Mouse (Mus musculus) kidney, adult 2 months (tissue): ENCODE results near the gene Gm21981. TPM values are rescaled to one million over a fixed set of nuclear protein-coding genes. Genes with fewer than 3 reads are reported as not detected.

ENCODE experiments used
- DNase-seq: peaks from one replicate; pipeline ENCODE4 v3.0.0; 2021
- H3K27ac ChIP-seq: fragments of 200-500 bp; 2 replicates; pipeline ENCODE4 v1.5.1; 2012; ENCODE audit warnings: low read depth, low read length, control low read depth, inconsistent platforms; ENCODE audit not compliant: insufficient read depth
- H3K27me3 ChIP-seq: fragments of 200-500 bp; replicated peaks from 2 replicates; pipeline ENCODE4 v1.6.1; 2012; ENCODE audit warnings: mild to moderate bottlenecking, moderate library complexity, low read length, inconsistent platforms; ENCODE audit not compliant: control insufficient read depth, insufficient read depth
- H3K36me3 ChIP-seq: fragments of 200-500 bp; 2 replicates; pipeline ENCODE4 v1.6.1; 2012; ENCODE audit warnings: mild to moderate bottlenecking, moderate library complexity, low read length, inconsistent platforms; ENCODE audit not compliant: control insufficient read depth, insufficient read depth
- H3K4me1 ChIP-seq: fragments of 200-500 bp; 2 replicates; pipeline ENCODE4 v1.6.1; 2011; ENCODE audit warnings: low read length; ENCODE audit not compliant: control insufficient read depth, insufficient read depth
- H3K4me3 ChIP-seq: fragments of 200-500 bp; 2 replicates; pipeline ENCODE4 v1.5.1; 2011; ENCODE audit warnings: mild to moderate bottlenecking, low read depth, low read length, control low read depth; ENCODE audit not compliant: insufficient read depth
- CTCF ChIP-seq: fragments of 200-500 bp; conservative IDR thresholded peaks from 2 replicates; pipeline ENCODE4 v1.5.1; 2011; ENCODE audit warnings: low read depth, mild to moderate bottlenecking, control low read depth, low read length, moderate library complexity, mixed read lengths; ENCODE audit not compliant: insufficient read depth, insufficient read length
- POLR2A ChIP-seq: fragments of 200-500 bp; IDR thresholded peaks from one replicate; pipeline ENCODE4 v1.6.1; 2011; ENCODE audit warnings: low read depth, low read length, control low read depth
- WGBS: fragments of 180-500 bp; shearing (Covaris S2); methylation state at CpG from one replicate; pipeline ENCODE4 v1.1.7; 2018; 5-methylcytosine and 5-hydroxymethylcytosine counted together
- polyA plus RNA-seq: library from polyadenylated mRNA; depleted of rRNA; stranded (reverse); fragments of >200 nt; gene quantifications from 2 replicates; pipeline ENCODE4 v1.2.3, GENCODE M21; 2012; rRNA removed

Gm21981 gene
- polyA plus RNA-seq, 1 experiment, result 1.1 TPM

DNA sequence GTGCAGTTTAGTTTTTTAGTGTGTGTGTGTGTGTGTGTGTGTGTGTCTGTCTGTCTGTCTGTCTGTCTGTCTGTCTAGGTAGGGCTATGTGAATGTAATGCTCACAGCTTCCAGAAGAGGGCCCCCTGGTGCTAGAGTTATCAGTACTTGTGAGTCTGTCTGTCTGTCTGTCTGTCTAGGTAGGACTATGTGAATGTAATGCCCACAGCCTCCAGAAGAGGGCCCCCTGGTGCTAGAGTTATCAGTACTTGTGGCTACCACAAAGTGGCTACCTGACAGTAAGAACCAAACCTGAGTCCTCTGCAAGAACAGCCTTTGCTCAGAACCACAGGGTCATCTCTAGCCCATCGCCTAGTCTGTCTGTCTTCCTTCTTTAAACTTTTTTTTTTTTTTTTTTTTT, 47.6 kb downstream of the Gm21981 start:
- 85% methylated on average over 1 of the region's 1 CpGs for WGBS
- Histone ChIP-seq H3K4me1 (no peaks in the 10 kb centered on the region), H3K36me3 (no peaks in the 10 kb centered on the region), H3K4me3 (no peak overlapping the region), H3K27ac (no peak overlapping the region), H3K27me3 (no peaks in the 10 kb centered on the region)
- TF ChIP-seq POLR2A, result no peak
- peak; percentile 70 for TF ChIP-seq CTCF
- peak; percentile 85 for DNase-seq

DNA sequence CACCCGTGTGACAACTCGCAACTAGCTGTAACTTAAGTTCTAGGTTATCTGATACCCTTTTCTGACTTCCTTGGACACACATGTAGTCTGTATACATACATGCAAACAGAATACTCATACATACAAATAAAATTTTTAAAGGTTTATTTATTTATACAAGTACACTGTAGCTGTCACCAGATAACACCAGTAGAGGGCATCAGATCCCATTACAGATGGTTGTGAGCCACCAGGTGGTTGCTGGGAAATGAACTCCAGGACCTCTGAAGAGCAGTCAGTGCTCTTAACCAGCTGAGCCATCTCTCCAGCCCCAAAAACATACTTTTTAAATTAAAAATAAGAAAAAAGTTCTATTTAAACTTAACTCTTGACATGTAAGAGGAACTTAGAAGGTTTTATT, 51.3 kb downstream of the Gm21981 start:
- Histone ChIP-seq H3K4me3 (no peak overlapping the region), H3K4me1 (no peaks in the 10 kb centered on the region), H3K27ac (no peak overlapping the region), H3K27me3 (no peaks in the 10 kb centered on the region), H3K36me3 (no peaks in the 10 kb centered on the region)
- no peak for TF ChIP-seq POLR2A
- 0 out of 2 replicates have a peak, but pooled peaks have one; percentile 9 for TF ChIP-seq CTCF
- peak; percentile 26 for DNase-seq
- WGBS, result 83% methylated on average over 2 of the region's 2 CpGs

Other genes with a start within 250 kb of the Gm21981 start
- gene Taf8, start 192.2 kb downstream of the Gm21981 start, polyA plus RNA-seq, result 22.9 and 23.7 TPM in 2 replicates
- 148 and 152 TPM in 2 replicates for gene Ccnd3, start 189.4 kb downstream of the Gm21981 start, polyA plus RNA-seq
- 7.9 and 8.3 TPM in 2 replicates for gene Bysl, start 83.0 kb downstream of the Gm21981 start, polyA plus RNA-seq
- gene Med20, start 82.9 kb downstream of the Gm21981 start, polyA plus RNA-seq, result 22.8 and 25.3 TPM in 2 replicates
- 0.45 and 0.64 TPM in 2 replicates for gene Gm20517, start 82.9 kb downstream of the Gm21981 start, polyA plus RNA-seq
- 5.1 and 5.3 TPM in 2 replicates for gene Usp49, start 63.8 kb downstream of the Gm21981 start, polyA plus RNA-seq
- gene Tomm6, start 6.1 kb downstream of the Gm21981 start, polyA plus RNA-seq, result 103 and 153 TPM in 2 replicates
- gene Frs3, start 5.4 kb downstream of the Gm21981 start, polyA plus RNA-seq, result 28.9 and 39.5 TPM in 2 replicates
- 7.0 and 9.0 TPM in 2 replicates for gene Prickle4, start 281 bp upstream of the Gm21981 start, polyA plus RNA-seq
- gene Pgc, start 32.4 kb upstream of the Gm21981 start, polyA plus RNA-seq, result 0.29 and 1.0 TPM in 2 replicates
- 35.0 and 36.4 TPM in 2 replicates for gene Tfeb, start 42.6 kb upstream of the Gm21981 start, polyA plus RNA-seq
- gene Mdfi, start 140.2 kb upstream of the Gm21981 start, polyA plus RNA-seq, result 4.9 and 6.6 TPM in 2 replicates
- 23.5 and 27.4 TPM in 2 replicates for gene Foxp4, start 230.2 kb upstream of the Gm21981 start, polyA plus RNA-seq